Mouse (Mus musculus) lung, adult 2 months (tissue): Measurements from ENCODE around the gene Slco4a1.

Experiments
- CTCF ChIP-seq: fragments of 200-500 bp; IDR thresholded peaks from 2 replicates; pipeline ENCODE4 v1.5.1; 2011; ENCODE audit warnings: mild to moderate bottlenecking, low read length, control low read depth; ENCODE audit not compliant: insufficient read depth
- POLR2A ChIP-seq: fragments of 200-500 bp; IDR thresholded peaks from 2 replicates; pipeline ENCODE4 v1.6.1; 2011; ENCODE audit warnings: low read depth, mild to moderate bottlenecking, control low read depth, low read length, borderline replicate concordance; ENCODE audit errors: extremely low read depth

- no peak for TF ChIP-seq CTCF
- TF ChIP-seq POLR2A: no peak
These were observed 30.9 kb upstream of the Slco4a1 start for GRCm38 (mm10) chr2:180425115-180425514.
